Mouse (Mus musculus) layer of hippocampus, adult 11-12 months (tissue): Measurements from ENCODE around the gene Ptprr.

ENCODE experiments used
- DNase-seq: peaks from one replicate; pipeline ENCODE4 v3.0.0; 2022; ENCODE audit warnings: low spot score

Gene Ptprr

GRCm38 (mm10) chr10:116017845-116018479 lies at the start of gene Ptprr:
Ptprr (plus strand) TSS chr10:116018213.
- DNase-seq = peak; percentile 84

- DNase-seq = no peak
Observed at GRCm38 (mm10) chr10:115976345-115976744, 41.7 kb upstream of the Ptprr start.

- no peak for DNase-seq
Observed at GRCm38 (mm10) chr10:115978992-115979391, 39.0 kb upstream of the Ptprr start.

GRCm38 (mm10) chr10:115980018-115980417 lies 38.0 kb upstream of the Ptprr start:
- DNase-seq = no peak

GRCm38 (mm10) chr10:115984308-115984707 lies 33.7 kb upstream of the Ptprr start:
- no peak for DNase-seq

GRCm38 (mm10) chr10:116001838-116002237 lies 16.2 kb upstream of the Ptprr start:
- DNase-seq = peak; percentile 6

GRCm38 (mm10) chr10:116006675-116007074 lies 11.3 kb upstream of the Ptprr start:
- no peak for DNase-seq

GRCm38 (mm10) chr10:116018480-116018891 lies 473 bp downstream of the Ptprr start:
- no peak for DNase-seq

- peak; percentile 51 for DNase-seq
Observed at GRCm38 (mm10) chr10:116019086-116019860, 1.3 kb downstream of the Ptprr start.

GRCm38 (mm10) chr10:116021081-116021480 lies 3.1 kb downstream of the Ptprr start:
- no peak for DNase-seq

- DNase-seq = no peak
Observed at GRCm38 (mm10) chr10:116038150-116038549, 20.1 kb downstream of the Ptprr start.

- no peak for DNase-seq
Observed at GRCm38 (mm10) chr10:116075954-116076353, 57.9 kb downstream of the Ptprr start.

GRCm38 (mm10) chr10:116078636-116079035 lies 60.6 kb downstream of the Ptprr start:
- DNase-seq = no peak

- no peak for DNase-seq
Observed at GRCm38 (mm10) chr10:116079396-116079795, 61.4 kb downstream of the Ptprr start.

- no peak for DNase-seq
Observed at GRCm38 (mm10) chr10:116080841-116081240, 62.8 kb downstream of the Ptprr start.

GRCm38 (mm10) chr10:116083965-116084364 lies 66.0 kb downstream of the Ptprr start:
- DNase-seq = peak; percentile 14

GRCm38 (mm10) chr10:116096466-116096865 lies 78.5 kb downstream of the Ptprr start:
- no peak for DNase-seq

- DNase-seq = no peak
Observed at GRCm38 (mm10) chr10:116098470-116098869, 80.5 kb downstream of the Ptprr start.

- DNase-seq = peak; percentile 61
Observed at GRCm38 (mm10) chr10:116108176-116108575, 90.2 kb downstream of the Ptprr start.

GRCm38 (mm10) chr10:116108730-116109129 lies 90.7 kb downstream of the Ptprr start:
- no peak for DNase-seq

GRCm38 (mm10) chr10:116112868-116113267 lies 94.9 kb downstream of the Ptprr start:
- no peak for DNase-seq

GRCm38 (mm10) chr10:116113867-116114474 lies 96.0 kb downstream of the Ptprr start, which contains the start of gene 4933416C03Rik:
4933416C03Rik (minus strand) TSS chr10:116113917.
- no peak for DNase-seq
